Mouse (Mus musculus) bone marrow macrophage, adult 2 months (primary cell): ENCODE results near the gene Ddx43. TPM values are rescaled to one million over a fixed set of nuclear protein-coding genes. Genes with fewer than 3 reads are reported as not detected.
"Not testable (repeated sequence)": the region's sequence is repeated elsewhere in the genome, so short reads cannot be mapped to it uniquely, and the experiment has no call there.

ENCODE experiments used
- H3K27ac ChIP-seq: 2 replicates; pipeline ENCODE4 v1.5.1; 2012; ENCODE audit warnings: low read depth, low read length; ENCODE audit not compliant: insufficient read depth
- H3K4me1 ChIP-seq: 2 replicates; pipeline ENCODE4 v1.6.1; 2012; ENCODE audit warnings: low read length; ENCODE audit not compliant: control insufficient read depth, insufficient read depth
- H3K4me3 ChIP-seq: 2 replicates; pipeline ENCODE4 v1.5.1; 2012; ENCODE audit warnings: mild to moderate bottlenecking, low read length, moderate library complexity; ENCODE audit not compliant: insufficient read depth
- CTCF ChIP-seq: IDR thresholded peaks from 2 replicates; pipeline ENCODE4 v1.5.1; 2012; ENCODE audit warnings: low read depth, mild to moderate bottlenecking, low read length, moderate library complexity
- POLR2A ChIP-seq: IDR thresholded peaks from 2 replicates; pipeline ENCODE4 v1.6.1; 2012; ENCODE audit warnings: mild to moderate bottlenecking, low read depth, low read length, borderline replicate concordance
- polyA plus RNA-seq: library from polyadenylated mRNA; stranded (reverse); fragments of >200 nt; gene quantifications from 2 replicates; pipeline ENCODE4 v1.2.4, GENCODE M21; 2012; ENCODE audit not compliant: missing spikeins, insufficient read depth, insufficient read length

Gene Ddx43
- polyA plus RNA-seq, 1 experiment, result 0.25 TPM

- peaks cover 8% of the 10 kb centered on the region for H3K4me1 ChIP-seq
- H3K4me3 ChIP-seq, result no peak overlapping the region
- no peak for TF ChIP-seq POLR2A
- no peak for TF ChIP-seq CTCF
- no peak overlapping the region for H3K27ac ChIP-seq
Measured at GRCm38 (mm10) chr9:78359750-78360483, 35.7 kb upstream of the Ddx43 start.

GRCm38 (mm10) chr9:78360484-78360872, 35.1 kb upstream of the Ddx43 start:
- Histone ChIP-seq H3K4me3 (no peak overlapping the region), H3K4me1 (peaks cover 8% of the 10 kb centered on the region), H3K27ac (no peak overlapping the region)
- TF ChIP-seq CTCF (no peak), POLR2A (no peak)

GRCm38 (mm10) chr9:78363374-78363773, 32.2 kb upstream of the Ddx43 start:
- TF ChIP-seq CTCF (no peak), POLR2A (no peak)
- no peak overlapping the region for H3K27ac ChIP-seq
- peaks cover 8% of the 10 kb centered on the region for H3K4me1 ChIP-seq
- no peak overlapping the region for H3K4me3 ChIP-seq

- Histone ChIP-seq H3K27ac (no peak overlapping the region), H3K4me1 (peaks cover 8% of the 10 kb centered on the region), H3K4me3 (no peak overlapping the region)
- no peak for TF ChIP-seq CTCF
- no peak for TF ChIP-seq POLR2A
Measured at GRCm38 (mm10) chr9:78364701-78365100, 30.9 kb upstream of the Ddx43 start.

- Histone ChIP-seq H3K4me3 (no peak overlapping the region), H3K4me1 (peaks cover 8% of the 10 kb centered on the region), H3K27ac (no peak overlapping the region)
- TF ChIP-seq CTCF (no peak), POLR2A (no peak)
Measured at GRCm38 (mm10) chr9:78365850-78366544, 29.6 kb upstream of the Ddx43 start.

GRCm38 (mm10) chr9:78367959-78368358, 27.6 kb upstream of the Ddx43 start, which contains the start of gene Dppa5a:
Dppa5a (minus strand) TSS chr9:78368177.
- H3K4me1 ChIP-seq, H3K4me3 ChIP-seq, H3K27ac ChIP-seq: not testable (repeated sequence)

- Histone ChIP-seq H3K4me3 (no peak overlapping the region), H3K4me1 (peaks cover under 1% of the 10 kb centered on the region), H3K27ac (no peak overlapping the region)
- TF ChIP-seq CTCF, result no peak
- TF ChIP-seq POLR2A, result no peak
Measured at GRCm38 (mm10) chr9:78368671-78369293, 26.8 kb upstream of the Ddx43 start.

GRCm38 (mm10) chr9:78369349-78369748, 26.2 kb upstream of the Ddx43 start:
- Histone ChIP-seq H3K4me3 (no peak overlapping the region), H3K27ac (no peak overlapping the region), H3K4me1 (no peaks in the 10 kb centered on the region)
- no peak for TF ChIP-seq POLR2A
- no peak for TF ChIP-seq CTCF

- Histone ChIP-seq H3K4me3 (no peak overlapping the region), H3K27ac (no peak overlapping the region), H3K4me1 (no peaks in the 10 kb centered on the region)
- TF ChIP-seq CTCF (no peak), POLR2A (no peak)
Measured at GRCm38 (mm10) chr9:78369786-78370185, 25.8 kb upstream of the Ddx43 start.

GRCm38 (mm10) chr9:78371441-78371840, 24.1 kb upstream of the Ddx43 start:
- TF ChIP-seq POLR2A, result no peak
- TF ChIP-seq CTCF, result no peak
- no peak overlapping the region for H3K4me3 ChIP-seq

More at GRCm38 (mm10) chr9:78371441-78371840, 24.1 kb upstream of the Ddx43 start:
- Histone ChIP-seq H3K4me1 (no peaks in the 10 kb centered on the region), H3K27ac (no peak overlapping the region)
